Mouse (Mus musculus) kidney, adult 2 months (tissue): ENCODE data around the gene Fam83g. TPM values are rescaled to one million over a fixed set of nuclear protein-coding genes. Genes with fewer than 3 reads are reported as not detected.

Source experiments
- DNase-seq: peaks from one replicate; pipeline ENCODE4 v3.0.0; 2021
- H3K27ac ChIP-seq: fragments of 200-500 bp; 2 replicates; pipeline ENCODE4 v1.5.1; 2012; ENCODE audit warnings: low read depth, low read length, control low read depth, inconsistent platforms; ENCODE audit not compliant: insufficient read depth
- H3K27me3 ChIP-seq: fragments of 200-500 bp; replicated peaks from 2 replicates; pipeline ENCODE4 v1.6.1; 2012; ENCODE audit warnings: mild to moderate bottlenecking, moderate library complexity, low read length, inconsistent platforms; ENCODE audit not compliant: control insufficient read depth, insufficient read depth
- H3K36me3 ChIP-seq: fragments of 200-500 bp; 2 replicates; pipeline ENCODE4 v1.6.1; 2012; ENCODE audit warnings: mild to moderate bottlenecking, moderate library complexity, low read length, inconsistent platforms; ENCODE audit not compliant: control insufficient read depth, insufficient read depth
- H3K4me1 ChIP-seq: fragments of 200-500 bp; 2 replicates; pipeline ENCODE4 v1.6.1; 2011; ENCODE audit warnings: low read length; ENCODE audit not compliant: control insufficient read depth, insufficient read depth
- H3K4me3 ChIP-seq: fragments of 200-500 bp; 2 replicates; pipeline ENCODE4 v1.5.1; 2011; ENCODE audit warnings: mild to moderate bottlenecking, low read depth, low read length, control low read depth; ENCODE audit not compliant: insufficient read depth
- CTCF ChIP-seq: fragments of 200-500 bp; conservative IDR thresholded peaks from 2 replicates; pipeline ENCODE4 v1.5.1; 2011; ENCODE audit warnings: low read depth, mild to moderate bottlenecking, control low read depth, low read length, moderate library complexity, mixed read lengths; ENCODE audit not compliant: insufficient read depth, insufficient read length
- POLR2A ChIP-seq: fragments of 200-500 bp; IDR thresholded peaks from one replicate; pipeline ENCODE4 v1.6.1; 2011; ENCODE audit warnings: low read depth, low read length, control low read depth
- WGBS: fragments of 180-500 bp; shearing (Covaris S2); methylation state at CpG from one replicate; pipeline ENCODE4 v1.1.7; 2018; 5-methylcytosine and 5-hydroxymethylcytosine counted together
- polyA plus RNA-seq: library from polyadenylated mRNA; depleted of rRNA; stranded (reverse); fragments of >200 nt; gene quantifications from 2 replicates; pipeline ENCODE4 v1.2.3, GENCODE M21; 2012; rRNA removed

Gene Fam83g
- polyA plus RNA-seq, 1 experiment: 15.4 TPM

DNA sequence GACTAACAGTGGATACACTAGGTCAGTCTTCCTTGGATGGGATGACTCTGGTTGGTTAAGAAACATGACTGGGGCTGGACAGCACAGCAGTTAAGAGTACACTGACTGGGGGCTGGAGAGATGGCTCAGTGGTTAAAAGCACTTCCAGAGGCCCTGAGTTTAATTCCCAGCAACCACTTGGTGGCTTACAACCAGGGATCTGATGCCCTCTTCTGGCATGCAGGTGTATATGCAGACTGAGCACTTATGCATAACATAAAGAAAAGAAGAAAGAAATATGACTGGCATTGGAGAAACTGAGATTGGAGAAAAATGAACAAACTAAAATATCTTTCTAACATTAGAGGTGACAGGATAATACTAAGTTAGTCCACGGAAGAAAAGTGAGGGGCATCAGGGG lies 56.6 kb downstream of the Fam83g start:
- Histone ChIP-seq H3K36me3 (peaks cover 7% of the 10 kb centered on the region), H3K4me1 (no peaks in the 10 kb centered on the region), H3K4me3 (no peak overlapping the region), H3K27me3 (no peaks in the 10 kb centered on the region), H3K27ac (no peak overlapping the region)
- 100% methylated on average over 1 of the region's 1 CpGs for WGBS
- DNase-seq: no peak
- TF ChIP-seq POLR2A (no peak), CTCF (no peak)

DNA sequence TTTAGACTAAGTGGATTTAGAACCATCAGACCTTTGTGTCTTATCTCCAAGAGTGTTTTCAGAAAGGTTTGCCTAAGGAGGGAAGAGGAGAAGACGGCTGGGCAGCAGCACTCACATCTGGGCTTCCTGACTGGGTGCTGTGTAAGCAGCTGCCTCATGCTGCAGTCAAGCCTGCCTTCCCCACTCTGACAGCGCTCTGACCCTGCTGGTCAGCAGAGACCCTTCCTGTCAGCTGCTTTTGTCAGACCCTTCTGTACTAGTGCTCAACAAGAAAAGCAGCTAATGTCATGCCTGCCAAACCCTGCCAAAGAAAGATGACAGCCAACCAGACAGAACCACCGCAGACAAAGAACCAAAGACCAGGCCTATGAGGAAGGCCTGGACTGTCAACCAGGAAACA lies 59.9 kb downstream of the Fam83g start:
- TF ChIP-seq CTCF (no peak), POLR2A (no peak)
- DNase-seq: no peak
- Histone ChIP-seq H3K27me3 (no peaks in the 10 kb centered on the region), H3K27ac (no peak overlapping the region), H3K4me3 (no peak overlapping the region), H3K36me3 (peaks cover 7% of the 10 kb centered on the region), H3K4me1 (no peaks in the 10 kb centered on the region)
- 85% methylated on average over 3 of the region's 3 CpGs for WGBS

DNA sequence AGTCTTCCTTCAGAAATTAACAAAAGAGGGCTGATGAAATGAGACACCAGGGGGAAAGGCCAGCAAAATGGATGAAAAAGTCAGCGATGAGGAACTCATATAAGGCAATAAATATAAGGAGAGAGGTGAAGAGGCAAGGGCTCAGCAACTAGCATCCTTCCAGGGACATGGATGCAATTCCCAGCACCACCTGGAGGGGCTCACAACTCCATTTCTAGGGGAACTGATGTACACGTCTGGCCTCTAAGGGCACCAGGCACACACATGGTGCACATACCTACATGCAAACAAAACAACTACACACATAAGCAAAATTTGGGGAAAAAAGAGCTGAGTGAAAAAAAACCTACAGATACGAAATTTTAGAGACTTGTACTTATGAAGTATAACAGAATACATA lies 60.6 kb downstream of the Fam83g start:
- 0 out of 2 replicates have a peak, but pooled peaks have one; percentile 25 for TF ChIP-seq CTCF
- no peak for TF ChIP-seq POLR2A
- Histone ChIP-seq H3K27me3 (no peaks in the 10 kb centered on the region), H3K4me3 (no peak overlapping the region), H3K4me1 (no peaks in the 10 kb centered on the region), H3K36me3 (peaks cover 7% of the 10 kb centered on the region), H3K27ac (no peak overlapping the region)
- 76% methylated on average over 3 of the region's 3 CpGs for WGBS
- DNase-seq: no peak

GRCm38 (mm10) chr11:61745781-61746180 lies 61.9 kb downstream of the Fam83g start:
- no peak overlapping the region for H3K4me3 ChIP-seq
- TF ChIP-seq CTCF (no peak), POLR2A (no peak)
- no peaks in the 10 kb centered on the region for H3K4me1 ChIP-seq
- H3K27ac ChIP-seq: no peak overlapping the region
- peaks cover 7% of the 10 kb centered on the region for H3K36me3 ChIP-seq
- H3K27me3 ChIP-seq: no peaks in the 10 kb centered on the region
- 67% methylated on average over 9 of the region's 9 CpGs for WGBS
- peak; percentile 53 for DNase-seq

DNA sequence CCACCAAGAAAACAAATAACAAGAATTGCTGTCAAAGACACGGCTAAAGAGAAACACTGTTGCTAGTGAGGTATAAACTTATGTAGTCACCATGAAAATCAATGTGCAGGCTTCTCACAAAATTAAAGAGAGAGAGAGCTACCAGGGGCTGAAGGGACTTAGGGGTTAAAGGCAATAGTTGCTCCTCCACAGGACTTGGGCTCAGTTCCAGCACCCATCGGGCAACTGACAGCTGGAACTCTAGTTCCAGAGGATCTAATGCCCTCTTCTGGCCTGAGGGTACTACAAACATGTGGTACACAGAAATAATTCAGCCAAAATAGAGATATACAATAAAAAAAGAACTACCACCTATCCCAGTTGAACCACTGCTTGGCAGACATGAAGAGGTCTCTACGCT lies 63.3 kb downstream of the Fam83g start:
- Histone ChIP-seq H3K4me3 (no peak overlapping the region), H3K36me3 (peaks cover 2% of the 10 kb centered on the region; the same call in 1 of the 2 replicates), H3K4me1 (no peaks in the 10 kb centered on the region), H3K27me3 (no peaks in the 10 kb centered on the region), H3K27ac (no peak overlapping the region)
- peak; percentile 23 for DNase-seq
- TF ChIP-seq CTCF (no peak), POLR2A (no peak)
- 58% methylated on average over 3 of the region's 3 CpGs for WGBS

- Histone ChIP-seq H3K27me3 (no peaks in the 10 kb centered on the region), H3K4me3 (no peak overlapping the region)
- peak; percentile 34 for DNase-seq
Measured at GRCm38 (mm10) chr11:61751612-61752011, 67.7 kb downstream of the Fam83g start.

GRCm38 (mm10) chr11:61757151-61757550 lies 73.3 kb downstream of the Fam83g start:
- TF ChIP-seq CTCF (no peak), POLR2A (no peak)
- Histone ChIP-seq H3K27me3 (no peaks in the 10 kb centered on the region), H3K36me3 (peaks cover 5% of the 10 kb centered on the region), H3K27ac (no peak overlapping the region), H3K4me1 (peaks cover 4% of the 10 kb centered on the region; the same call in 1 of the 2 replicates), H3K4me3 (no peak overlapping the region)
- DNase-seq: no peak
- WGBS: 79% methylated on average over 2 of the region's 2 CpGs

More at GRCm38 (mm10) chr11:61751612-61752011, 67.7 kb downstream of the Fam83g start:
- Histone ChIP-seq H3K27ac (no peak overlapping the region), H3K36me3 (peaks cover 7% of the 10 kb centered on the region), H3K4me1 (no peaks in the 10 kb centered on the region)
- WGBS: 76% methylated on average over 5 of the region's 5 CpGs
- no peak for TF ChIP-seq POLR2A
- peak; percentile 65 for TF ChIP-seq CTCF

Other genes starting within 250 kb of the Fam83g start
- 0.08 and 0.10 TPM in 2 replicates for gene Rnf112, start 230.0 kb upstream of the Fam83g start, polyA plus RNA-seq
- gene Mfap4, start 198.7 kb upstream of the Fam83g start, polyA plus RNA-seq: 12.0 and 21.3 TPM in 2 replicates
- gene Mapk7, start 189.7 kb upstream of the Fam83g start, polyA plus RNA-seq: 13.8 and 15.4 TPM in 2 replicates
- gene B9d1, start 178.9 kb upstream of the Fam83g start, polyA plus RNA-seq: 42.7 and 43.3 TPM in 2 replicates
- gene Epn2, start 104.4 kb upstream of the Fam83g start, polyA plus RNA-seq: 23.1 and 25.7 TPM in 2 replicates
- 11.1 and 15.3 TPM in 2 replicates for gene Grap, start 30.8 kb upstream of the Fam83g start, polyA plus RNA-seq
- 348 and 492 TPM in 2 replicates for gene Slc5a10, start 36.7 kb downstream of the Fam83g start, polyA plus RNA-seq
- gene Prpsap2, start 78.0 kb downstream of the Fam83g start, polyA plus RNA-seq: 20.3 and 21.4 TPM in 2 replicates
- 47.6 and 54.7 TPM in 2 replicates for gene Ulk2, start 171.0 kb downstream of the Fam83g start, polyA plus RNA-seq
- gene Akap10, start 246.2 kb downstream of the Fam83g start, polyA plus RNA-seq: 13.9 and 17.2 TPM in 2 replicates